Mouse (Mus musculus): ENCODE results near the gene Wwox. TPM values are rescaled to one million over a fixed set of nuclear protein-coding genes. Genes with fewer than 3 reads are reported as not detected.

Wwox gene
- polyA plus RNA-seq, 1 experiment = 12.4 TPM

- TF ChIP-seq CTCF (IDR thresholded peaks at IDR 0.05; ENCODE audit: low read depth, low read length) = no peak
- no peak for TF ChIP-seq POLR2A (IDR thresholded peaks at IDR 0.05; ENCODE audit: borderline replicate concordance, low read depth, low read length)
- Histone ChIP-seq H3K4me3 (ENCODE audit: insufficient read depth, low read length) (no peak overlapping the region), H3K4me1 (ENCODE audit: control insufficient read depth, insufficient read depth, low read length) (no peaks in the 10 kb centered on the region), H3K27ac (ENCODE audit: insufficient read depth, low read depth, low read length) (no peak overlapping the region)
These were observed 115.5 kb downstream of the Wwox start for GRCm38 (mm10) chr8:114554966-114555365.

- H3K4me1 ChIP-seq (ENCODE audit: control insufficient read depth, insufficient read depth, low read length) = no peaks in the 10 kb centered on the region
- H3K4me3 ChIP-seq (ENCODE audit: insufficient read depth, low read length) = no peak overlapping the region
- TF ChIP-seq POLR2A (IDR thresholded peaks at IDR 0.05; ENCODE audit: borderline replicate concordance, low read depth, low read length) = no peak
- H3K27ac ChIP-seq (ENCODE audit: insufficient read depth, low read depth, low read length) = no peak overlapping the region
These were observed 116.2 kb downstream of the Wwox start for GRCm38 (mm10) chr8:114555491-114556202.

- TF ChIP-seq CTCF (IDR thresholded peaks at IDR 0.05; ENCODE audit: low read depth, low read length) (no peak), POLR2A (IDR thresholded peaks at IDR 0.05; ENCODE audit: borderline replicate concordance, low read depth, low read length) (no peak)
- no peak overlapping the region for H3K4me3 ChIP-seq (ENCODE audit: insufficient read depth, low read length)
- no peaks in the 10 kb centered on the region for H3K4me1 ChIP-seq (ENCODE audit: control insufficient read depth, insufficient read depth, low read length)
- H3K27ac ChIP-seq (ENCODE audit: insufficient read depth, low read depth, low read length) = no peak overlapping the region
These were observed 121.7 kb downstream of the Wwox start for GRCm38 (mm10) chr8:114561191-114561590.

GRCm38 (mm10) chr8:114562486-114562885, 123.0 kb downstream of the Wwox start:
- no peak overlapping the region for H3K4me3 ChIP-seq (ENCODE audit: insufficient read depth, low read length)
- no peak overlapping the region for H3K27ac ChIP-seq (ENCODE audit: insufficient read depth, low read depth, low read length)
- TF ChIP-seq CTCF (IDR thresholded peaks at IDR 0.05; ENCODE audit: low read depth, low read length) = no peak
- no peak for TF ChIP-seq POLR2A (IDR thresholded peaks at IDR 0.05; ENCODE audit: borderline replicate concordance, low read depth, low read length)
- no peaks in the 10 kb centered on the region for H3K4me1 ChIP-seq (ENCODE audit: control insufficient read depth, insufficient read depth, low read length)

- no peak for TF ChIP-seq CTCF (IDR thresholded peaks at IDR 0.05; ENCODE audit: low read depth, low read length)
- no peak for TF ChIP-seq POLR2A (IDR thresholded peaks at IDR 0.05; ENCODE audit: borderline replicate concordance, low read depth, low read length)
- no peak overlapping the region for H3K27ac ChIP-seq (ENCODE audit: insufficient read depth, low read depth, low read length)
- no peak overlapping the region for H3K4me3 ChIP-seq (ENCODE audit: insufficient read depth, low read length)
- H3K4me1 ChIP-seq (ENCODE audit: control insufficient read depth, insufficient read depth, low read length) = no peaks in the 10 kb centered on the region
These were observed 123.9 kb downstream of the Wwox start for GRCm38 (mm10) chr8:114563361-114563760.

- TF ChIP-seq POLR2A (IDR thresholded peaks at IDR 0.05; ENCODE audit: borderline replicate concordance, low read depth, low read length) (no peak), CTCF (IDR thresholded peaks at IDR 0.05; ENCODE audit: low read depth, low read length) (no peak)
- Histone ChIP-seq H3K27ac (ENCODE audit: insufficient read depth, low read depth, low read length) (no peak overlapping the region), H3K4me1 (ENCODE audit: control insufficient read depth, insufficient read depth, low read length) (no peaks in the 10 kb centered on the region), H3K4me3 (ENCODE audit: insufficient read depth, low read length) (no peak overlapping the region)
These were observed 124.6 kb downstream of the Wwox start for GRCm38 (mm10) chr8:114564036-114564435.

- no peak for TF ChIP-seq CTCF (IDR thresholded peaks at IDR 0.05; ENCODE audit: low read depth, low read length)
- no peak for TF ChIP-seq POLR2A (IDR thresholded peaks at IDR 0.05; ENCODE audit: borderline replicate concordance, low read depth, low read length)
- no peak overlapping the region for H3K4me3 ChIP-seq (ENCODE audit: insufficient read depth, low read length)
- peaks cover 13% of the 10 kb centered on the region for H3K4me1 ChIP-seq (ENCODE audit: control insufficient read depth, insufficient read depth, low read length)
- H3K27ac ChIP-seq (ENCODE audit: insufficient read depth, low read depth, low read length) = no peak overlapping the region
These were observed 129.2 kb downstream of the Wwox start for GRCm38 (mm10) chr8:114568531-114569166.

GRCm38 (mm10) chr8:114573014-114573746, 133.7 kb downstream of the Wwox start:
- TF ChIP-seq CTCF (IDR thresholded peaks at IDR 0.05; ENCODE audit: low read depth, low read length) (no peak), POLR2A (IDR thresholded peaks at IDR 0.05; ENCODE audit: borderline replicate concordance, low read depth, low read length) (no peak)
- Histone ChIP-seq H3K4me1 (ENCODE audit: control insufficient read depth, insufficient read depth, low read length) (peaks cover 18% of the 10 kb centered on the region), H3K4me3 (ENCODE audit: insufficient read depth, low read length) (no peak overlapping the region), H3K27ac (ENCODE audit: insufficient read depth, low read depth, low read length) (no peak overlapping the region)

GRCm38 (mm10) chr8:114573747-114574093, 134.3 kb downstream of the Wwox start:
- Histone ChIP-seq H3K4me3 (ENCODE audit: insufficient read depth, low read length) (no peak overlapping the region), H3K4me1 (ENCODE audit: control insufficient read depth, insufficient read depth, low read length) (peaks cover 18% of the 10 kb centered on the region), H3K27ac (ENCODE audit: insufficient read depth, low read depth, low read length) (no peak overlapping the region)
- TF ChIP-seq POLR2A (IDR thresholded peaks at IDR 0.05; ENCODE audit: borderline replicate concordance, low read depth, low read length) (no peak), CTCF (IDR thresholded peaks at IDR 0.05; ENCODE audit: low read depth, low read length) (no peak)

- no peak overlapping the region for H3K4me3 ChIP-seq (ENCODE audit: insufficient read depth, low read length)
- TF ChIP-seq CTCF (IDR thresholded peaks at IDR 0.05; ENCODE audit: low read depth, low read length) (no peak), POLR2A (IDR thresholded peaks at IDR 0.05; ENCODE audit: borderline replicate concordance, low read depth, low read length) (no peak)
- H3K4me1 ChIP-seq (ENCODE audit: control insufficient read depth, insufficient read depth, low read length) = no peaks in the 10 kb centered on the region
- H3K27ac ChIP-seq (ENCODE audit: insufficient read depth, low read depth, low read length) = no peak overlapping the region
These were observed 139.8 kb downstream of the Wwox start for GRCm38 (mm10) chr8:114579292-114579691.
